Mouse (Mus musculus): ENCODE data around the gene 2310034C09Rik. TPM values are rescaled to one million over a fixed set of nuclear protein-coding genes. Genes with fewer than 3 reads are reported as not detected.
"Not testable (repeated sequence)": the region's sequence is repeated elsewhere in the genome, so short reads cannot be mapped to it uniquely, and the experiment has no call there.

Gene 2310034C09Rik
- polyA plus RNA-seq (2015; fragmentation: Nextera tagmentation; extraction: Ambion mirVana): not detected in 2 replicates

DNA sequence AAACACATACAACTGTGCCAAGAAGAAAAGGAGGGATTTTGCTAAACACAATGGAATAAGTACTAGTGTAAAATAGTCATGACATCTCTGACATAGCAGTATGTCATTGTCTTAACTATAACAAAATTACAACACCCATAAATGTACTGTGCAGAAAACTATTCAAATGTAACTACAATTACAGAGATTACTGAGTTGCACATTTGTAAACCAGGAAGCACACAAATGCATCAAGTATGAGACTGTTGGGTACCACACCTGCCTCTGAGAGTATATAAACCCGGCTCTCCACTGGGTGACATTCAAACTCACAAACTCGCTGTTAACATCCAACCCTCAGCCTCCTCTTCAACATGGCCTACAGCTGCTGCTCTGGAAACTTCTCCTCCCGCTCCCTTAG lies at the start of gene 2310034C09Rik:
TSS of gene 2310034C09Rik (plus strand) at position 301 of the 400 bp plus-strand sequence.
- WGBS: 87% methylated on average over 3 of the region's 3 CpGs

GRCm38 (mm10) chr16:88710757-88711156 lies 47.9 kb upstream of the 2310034C09Rik start:
- 82% methylated on average over 4 of the region's 4 CpGs for WGBS
- Histone ChIP-seq H3K9me3 (no peaks in the 10 kb centered on the region), H3K27ac (replicated peaks) (no peak overlapping the region), H3K4me2 (no peak overlapping the region), H3K4me1 (replicated peaks) (no peaks in the 10 kb centered on the region), H3K27me3 (no peaks in the 10 kb centered on the region), H3K9ac (no peak overlapping the region), H3K4me3 (no peak overlapping the region), H3K36me3 (no peaks in the 10 kb centered on the region)
- ATAC-seq (ENCODE audit: low read depth): no peak

More for the DNA sequence above, at the start of gene 2310034C09Rik:
- H3K4me2 ChIP-seq; H3K4me1 ChIP-seq (replicated peaks); H3K4me3 ChIP-seq; ATAC-seq (ENCODE audit: low read depth); H3K27me3 ChIP-seq; H3K9me3 ChIP-seq; H3K27ac ChIP-seq (replicated peaks); H3K9ac ChIP-seq; H3K36me3 ChIP-seq: not testable (repeated sequence)

DNA sequence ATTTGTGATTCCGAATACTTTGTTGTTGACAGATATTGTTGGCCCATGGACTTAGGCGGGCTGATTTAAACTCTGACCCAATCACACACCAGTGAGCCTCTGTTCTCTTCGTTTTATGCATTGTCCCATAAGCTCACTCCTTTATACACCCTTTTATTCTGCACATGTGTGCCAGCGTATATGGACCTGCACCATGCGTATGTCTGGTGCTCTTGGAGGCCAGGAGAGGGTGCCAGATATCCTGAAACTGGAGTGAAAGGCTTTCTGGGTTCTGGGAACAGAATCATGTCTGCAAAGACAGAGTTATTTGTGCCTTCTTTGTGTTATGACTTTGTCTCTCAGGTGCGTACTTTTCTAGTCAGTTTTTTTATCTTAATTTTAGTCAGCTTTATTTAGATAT lies 47.4 kb upstream of the 2310034C09Rik start:
- ATAC-seq (ENCODE audit: low read depth): no peak
- no peaks in the 10 kb centered on the region for H3K9me3 ChIP-seq
- H3K4me3 ChIP-seq: no peak overlapping the region
- no peaks in the 10 kb centered on the region for H3K4me1 ChIP-seq (replicated peaks)
- no peaks in the 10 kb centered on the region for H3K27me3 ChIP-seq
- no peaks in the 10 kb centered on the region for H3K36me3 ChIP-seq
- 87% methylated on average over 6 of the region's 6 CpGs for WGBS
- H3K9ac ChIP-seq: no peak overlapping the region
- H3K4me2 ChIP-seq: no peak overlapping the region
- no peak overlapping the region for H3K27ac ChIP-seq (replicated peaks)

- Histone ChIP-seq H3K4me1 (replicated peaks) (no peaks in the 10 kb centered on the region), H3K27me3 (no peaks in the 10 kb centered on the region), H3K4me3 (no peak overlapping the region), H3K27ac (replicated peaks) (no peak overlapping the region), H3K9me3 (no peaks in the 10 kb centered on the region), H3K36me3 (no peaks in the 10 kb centered on the region), H3K4me2 (no peak overlapping the region), H3K9ac (no peak overlapping the region)
- no peak for ATAC-seq (ENCODE audit: low read depth)
These were observed 42.1 kb upstream of the 2310034C09Rik start for GRCm38 (mm10) chr16:88716549-88716948.

- H3K9ac ChIP-seq: no peak overlapping the region
- H3K27me3 ChIP-seq: no peaks in the 10 kb centered on the region
- no peaks in the 10 kb centered on the region for H3K9me3 ChIP-seq
- H3K36me3 ChIP-seq: no peaks in the 10 kb centered on the region
- H3K4me1 ChIP-seq (replicated peaks): peaks cover 6% of the 10 kb centered on the region
- no peak overlapping the region for H3K27ac ChIP-seq (replicated peaks)
- no peak overlapping the region for H3K4me2 ChIP-seq
- 24% methylated on average over 1 of the region's 1 CpGs for WGBS
- ATAC-seq (ENCODE audit: low read depth): no peak
- no peak overlapping the region for H3K4me3 ChIP-seq
These were observed 38.6 kb upstream of the 2310034C09Rik start for GRCm38 (mm10) chr16:88720031-88720430.

- H3K36me3 ChIP-seq: no peaks in the 10 kb centered on the region
- H3K4me1 ChIP-seq (replicated peaks): no peaks in the 10 kb centered on the region
- H3K4me3 ChIP-seq: no peak within 1 kb of the TSS
- 82% methylated on average over 4 of the region's 4 CpGs for WGBS
- no peak within 1 kb of the TSS for H3K27ac ChIP-seq (replicated peaks)
- no peaks in the 10 kb centered on the region for H3K9me3 ChIP-seq
- H3K27me3 ChIP-seq: no peaks in the 10 kb centered on the region
- no peak within 1 kb of the TSS for H3K9ac ChIP-seq
- no peak for ATAC-seq (ENCODE audit: low read depth)
- no peak within 1 kb of the TSS for H3K4me2 ChIP-seq
These were observed 29.8 kb upstream of the 2310034C09Rik start, which contains the start of gene Krtap13-1 for GRCm38 (mm10) chr16:88728812-88729275. Krtap13-1 (plus strand) TSS chr16:88728862.

DNA sequence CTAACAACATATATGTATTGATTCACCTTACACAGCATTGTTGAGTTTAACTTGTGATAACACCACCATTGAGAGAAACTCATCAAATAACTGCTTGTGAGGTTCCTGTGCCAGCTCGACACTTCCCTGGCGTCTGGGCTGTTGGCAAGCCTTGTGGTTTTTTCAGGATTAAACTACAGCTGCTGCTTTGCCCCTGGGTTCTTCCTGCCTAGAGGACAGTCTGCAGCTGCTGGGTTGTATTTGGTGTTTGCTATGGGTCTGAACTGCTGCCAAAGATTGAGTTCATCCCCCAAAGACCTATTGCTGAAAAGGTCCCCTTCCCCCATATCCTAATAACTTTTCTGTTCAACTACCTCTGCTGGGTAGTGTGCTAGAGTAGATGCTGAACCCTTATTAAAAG lies 23.3 kb upstream of the 2310034C09Rik start:
- no peak overlapping the region for H3K4me2 ChIP-seq
- no peak for ATAC-seq (ENCODE audit: low read depth)
- H3K27ac ChIP-seq (replicated peaks): no peak overlapping the region
- no peaks in the 10 kb centered on the region for H3K4me1 ChIP-seq (replicated peaks)
- no peak overlapping the region for H3K9ac ChIP-seq
- no peaks in the 10 kb centered on the region for H3K9me3 ChIP-seq
- no peaks in the 10 kb centered on the region for H3K27me3 ChIP-seq
- no peak overlapping the region for H3K4me3 ChIP-seq
- no peaks in the 10 kb centered on the region for H3K36me3 ChIP-seq
- WGBS: 72% methylated on average over 2 of the region's 2 CpGs

- Histone ChIP-seq H3K9ac (no peak overlapping the region), H3K4me3 (no peak overlapping the region), H3K36me3 (no peaks in the 10 kb centered on the region), H3K27me3 (no peaks in the 10 kb centered on the region), H3K4me2 (no peak overlapping the region), H3K27ac (replicated peaks) (no peak overlapping the region), H3K4me1 (replicated peaks) (no peaks in the 10 kb centered on the region), H3K9me3 (no peaks in the 10 kb centered on the region)
- WGBS: 67% methylated on average over 4 of the region's 4 CpGs
- no peak for ATAC-seq (ENCODE audit: low read depth)
These were observed 13.8 kb upstream of the 2310034C09Rik start for GRCm38 (mm10) chr16:88744750-88745340.

DNA sequence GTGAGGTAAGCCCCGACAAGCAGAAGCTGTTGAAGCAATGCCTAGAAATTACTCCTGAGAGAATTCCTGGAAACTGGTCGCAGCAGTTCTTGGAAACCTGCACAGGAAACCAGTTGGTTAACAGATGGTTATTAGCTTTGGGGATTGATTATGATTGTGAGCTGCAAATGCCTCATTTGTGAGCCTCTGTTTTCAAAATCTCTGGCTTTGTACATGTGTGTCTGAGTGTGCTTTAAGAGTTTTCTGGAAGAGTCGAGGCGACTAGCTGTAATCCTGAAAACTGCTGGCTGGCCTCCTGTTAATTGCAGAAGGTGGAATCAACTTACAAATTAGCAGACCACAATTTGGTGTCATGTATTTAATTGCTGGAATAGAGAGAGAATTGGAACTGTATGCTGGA lies 10.7 kb upstream of the 2310034C09Rik start:
- H3K9me3 ChIP-seq: no peaks in the 10 kb centered on the region
- no peak overlapping the region for H3K9ac ChIP-seq
- no peak for ATAC-seq (ENCODE audit: low read depth)
- no peak overlapping the region for H3K4me3 ChIP-seq
- no peak overlapping the region for H3K4me2 ChIP-seq
- WGBS: 64% methylated on average over 4 of the region's 4 CpGs
- no peak overlapping the region for H3K27ac ChIP-seq (replicated peaks)
- no peaks in the 10 kb centered on the region for H3K36me3 ChIP-seq
- no peaks in the 10 kb centered on the region for H3K27me3 ChIP-seq
- no peaks in the 10 kb centered on the region for H3K4me1 ChIP-seq (replicated peaks)

DNA sequence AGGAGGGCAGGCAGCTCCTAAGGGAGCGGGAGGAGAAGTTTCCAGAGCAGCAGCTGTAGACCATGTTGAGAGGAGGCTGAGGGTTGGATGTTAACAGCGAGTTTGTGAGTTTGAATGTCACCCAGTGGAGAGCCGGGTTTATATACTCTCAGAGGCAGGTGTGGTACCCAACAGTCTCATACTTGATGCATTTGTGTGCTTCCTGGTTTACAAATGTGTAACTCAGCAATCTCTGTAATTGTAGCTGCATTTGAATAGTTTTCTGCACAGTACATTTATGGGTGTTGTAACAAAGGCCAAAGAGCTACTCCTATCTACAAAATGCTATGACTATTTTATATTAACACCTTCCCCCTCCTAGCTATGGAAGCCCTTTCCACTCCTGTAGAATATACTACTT lies 7.1 kb upstream of the 2310034C09Rik start, which contains the start of gene Krtap13:
TSS of gene Krtap13 (minus strand) at position 101 of the 400 bp plus-strand sequence.
- 95% methylated on average over 3 of the region's 3 CpGs for WGBS
- not testable (repeated sequence) for H3K9me3 ChIP-seq; H3K36me3 ChIP-seq; H3K9ac ChIP-seq; H3K4me1 ChIP-seq (replicated peaks); H3K4me2 ChIP-seq; ATAC-seq (ENCODE audit: low read depth); H3K27ac ChIP-seq (replicated peaks); H3K4me3 ChIP-seq; H3K27me3 ChIP-seq

GRCm38 (mm10) chr16:88774106-88774505 lies 15.5 kb downstream of the 2310034C09Rik start, which contains the start of gene 2310057N15Rik:
2310057N15Rik (minus strand) TSS chr16:88774206.
- Histone ChIP-seq H3K9ac (no peak within 1 kb of the TSS), H3K9me3 (no peaks in the 10 kb centered on the region), H3K27ac (replicated peaks) (no peak within 1 kb of the TSS), H3K4me2 (no peak within 1 kb of the TSS), H3K4me1 (replicated peaks) (no peaks in the 10 kb centered on the region), H3K4me3 (no peak within 1 kb of the TSS), H3K27me3 (no peaks in the 10 kb centered on the region), H3K36me3 (no peaks in the 10 kb centered on the region)
- WGBS: 86% methylated on average over 2 of the region's 2 CpGs
- no peak for ATAC-seq (ENCODE audit: low read depth)

DNA sequence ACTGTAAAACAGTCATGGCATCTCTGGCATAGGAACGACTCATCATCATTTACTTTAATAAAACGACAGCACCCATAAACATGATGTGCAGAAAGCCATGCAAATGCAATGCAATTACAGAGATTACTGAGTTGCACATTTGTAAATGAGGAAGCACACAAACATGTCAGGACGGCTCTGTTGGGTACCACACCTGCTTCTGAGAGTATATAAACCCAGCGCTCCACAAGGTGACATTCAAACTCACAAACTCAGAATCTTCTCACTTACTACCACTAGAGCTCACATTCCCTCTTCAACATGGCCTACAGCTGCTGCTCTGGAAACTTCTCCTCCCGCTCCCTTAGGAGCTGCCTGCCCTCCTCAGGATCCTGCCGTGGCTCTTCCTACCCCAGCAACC lies 18.9 kb downstream of the 2310034C09Rik start, which contains the start of gene Gm5965:
TSS of gene Gm5965 (plus strand) at position 301 of the 400 bp plus-strand sequence.
- H3K36me3 ChIP-seq: no peaks in the 10 kb centered on the region
- no peak within 1 kb of the TSS for H3K9ac ChIP-seq
- no peak within 1 kb of the TSS for H3K4me2 ChIP-seq
- H3K27me3 ChIP-seq: no peaks in the 10 kb centered on the region
- no peaks in the 10 kb centered on the region for H3K4me1 ChIP-seq (replicated peaks)
- no peaks in the 10 kb centered on the region for H3K9me3 ChIP-seq
- no peak for ATAC-seq (ENCODE audit: low read depth)
- H3K4me3 ChIP-seq: no peak within 1 kb of the TSS
- H3K27ac ChIP-seq (replicated peaks): no peak within 1 kb of the TSS
- 88% methylated on average over 5 of the region's 6 CpGs for WGBS

GRCm38 (mm10) chr16:88786786-88787185 lies 28.1 kb downstream of the 2310034C09Rik start:
- no peak overlapping the region for H3K9ac ChIP-seq
- no peak overlapping the region for H3K27ac ChIP-seq (replicated peaks)
- 79% methylated on average over 2 of the region's 2 CpGs for WGBS
- no peaks in the 10 kb centered on the region for H3K9me3 ChIP-seq
- no peaks in the 10 kb centered on the region for H3K4me1 ChIP-seq (replicated peaks)
- H3K4me3 ChIP-seq: no peak overlapping the region
- ATAC-seq (ENCODE audit: low read depth): no peak
- no peak overlapping the region for H3K4me2 ChIP-seq
- no peaks in the 10 kb centered on the region for H3K27me3 ChIP-seq
- no peaks in the 10 kb centered on the region for H3K36me3 ChIP-seq

Data from neural tube, embryonic 13.5 days (tissue).